Mouse (Mus musculus) adrenal gland (tissue): ENCODE data around the gene Nnmt.

Source experiments
- intact Hi-C: fragments of 180-260 bp; cut with DNase I; formaldehyde crosslinking; loops from one replicate; pipeline ENCODE4 v1.15.1; 2025

Nnmt gene

GRCm38 (mm10) chr9:48559482-48560139 is 45.3 kb downstream of the Nnmt start:
- intact Hi-C loops = loop anchor here (2.0 to 10.0 kb wide), 2 partner anchors 93 to 295 kb away; no protein-coding TSS in a partner anchor

DNA sequence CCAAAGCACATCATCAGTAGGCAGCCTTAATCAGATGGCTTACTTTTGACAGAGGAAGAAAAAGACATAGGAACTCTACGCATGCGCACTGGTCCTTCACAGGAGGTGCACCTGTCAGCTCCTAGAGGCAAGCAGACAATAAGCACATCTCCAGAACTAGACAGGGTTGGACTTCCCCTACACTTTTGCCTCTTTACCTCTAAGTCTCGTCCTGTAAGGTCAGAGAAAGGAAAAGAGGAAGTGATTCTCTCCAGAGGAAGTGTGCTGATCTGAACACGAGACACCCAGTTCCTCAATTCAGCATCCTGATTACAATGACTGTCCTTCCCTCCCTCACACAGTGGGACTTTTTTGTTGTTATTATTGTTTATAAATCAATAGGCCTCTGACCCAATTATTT is 46.3 kb downstream of the Nnmt start:
- intact Hi-C loops = no loop called here

DNA sequence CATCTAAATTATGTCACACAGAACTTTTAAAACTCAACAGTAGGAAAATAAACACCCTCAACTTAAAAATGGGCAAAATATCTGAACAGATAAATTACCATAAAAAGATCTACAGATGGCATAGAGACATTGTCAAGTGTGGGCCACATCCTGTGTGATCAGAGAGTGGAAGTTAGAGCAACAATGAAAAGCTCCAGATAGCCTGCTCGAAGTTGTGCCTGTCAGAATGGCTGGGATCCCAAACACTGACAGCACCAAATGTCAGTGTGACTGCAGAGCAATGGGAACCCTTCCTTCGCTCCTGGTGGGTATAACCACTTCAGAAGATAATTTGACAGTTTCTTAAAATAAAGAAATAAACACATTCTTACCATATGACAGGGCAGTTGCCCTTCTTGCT is 55.9 kb downstream of the Nnmt start:
- intact Hi-C loops = no loop called here

DNA sequence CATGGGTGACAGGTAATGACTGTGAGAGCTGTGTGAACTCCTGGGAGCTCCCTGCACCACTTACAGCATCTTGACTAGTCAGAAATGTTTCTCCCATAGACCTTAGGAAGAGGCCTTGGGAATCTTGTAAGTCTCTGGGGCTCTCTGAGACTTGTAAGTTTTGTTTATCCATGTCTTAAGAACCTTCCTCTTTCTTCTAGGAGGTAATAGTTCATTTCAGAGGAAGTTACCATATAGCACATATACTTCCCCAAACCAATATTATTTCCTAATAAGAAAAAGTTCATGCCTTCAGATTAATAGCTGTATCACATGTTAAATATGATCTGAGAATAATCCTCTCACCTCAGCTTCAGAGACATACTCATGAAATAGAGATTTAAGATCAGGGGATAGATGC is 57.7 kb downstream of the Nnmt start:
- intact Hi-C loops = no loop called here
